Mouse (Mus musculus) CH12.LX (cell line): ENCODE data around the gene Adgrl3. TPM values are rescaled to one million over a fixed set of nuclear protein-coding genes. Genes with fewer than 3 reads are reported as not detected.

ENCODE experiments used
- DNase-seq: peaks from one replicate; pipeline ENCODE4 v3.0.0-alpha.2; 2013; ENCODE audit errors: extremely low read depth
- H3K27ac ChIP-seq: 2 replicates; pipeline ENCODE4 v1.5.1; 2012; ENCODE audit warnings: low read depth, mild to moderate bottlenecking, control low read depth, moderate library complexity; ENCODE audit not compliant: insufficient read depth
- H3K27me3 ChIP-seq: replicated peaks from 2 replicates; pipeline ENCODE3; 2012; ENCODE audit warnings: inconsistent platforms
- H3K36me3 ChIP-seq, 2 experiments: replicated peaks in 1 of 2; 2 replicates each; pipeline versions ENCODE3 to v1.6.1; 2012; ENCODE audit warnings: inconsistent platforms in 1 of 2, low read length in 1 of 2, mild to moderate bottlenecking in 1 of 2, mixed read lengths in 1 of 2, moderate library complexity in 1 of 2; ENCODE audit not compliant: control insufficient read depth in 1 of 2, insufficient read depth in 1 of 2
- H3K4me1 ChIP-seq, 2 experiments: 2 replicates each; pipeline ENCODE4 v1.6.1; 2012; ENCODE audit warnings: inconsistent platforms in 1 of 2, moderate library complexity in 1 of 2; ENCODE audit not compliant: insufficient read depth in 2 of 2, control insufficient read depth in 1 of 2
- H3K4me2 ChIP-seq: 2 replicates; pipeline ENCODE4 v1.6.1; 2012; ENCODE audit warnings: low read depth, mild to moderate bottlenecking, control low read depth; ENCODE audit not compliant: poor library complexity, insufficient read depth, severe bottlenecking
- H3K4me3 ChIP-seq, 3 experiments: fragments of 150-350 bp in 1 of 3; sonication (generic) in 1 of 3; replicated peaks in 1 of 3; 2 replicates each; pipeline versions ENCODE3 to v1.5.1; 2011 to 2012; ENCODE audit warnings: low read depth in 2 of 3, low read length in 2 of 3, mild to moderate bottlenecking in 2 of 3, moderate library complexity in 2 of 3, control low read depth in 1 of 3, improper control_type of control experiment in 1 of 3, inconsistent platforms in 1 of 3, mixed read lengths in 1 of 3; ENCODE audit not compliant: poor library complexity in 1 of 3
- H3K79me2 ChIP-seq: replicated peaks from 2 replicates; pipeline ENCODE4 v1.6.1; 2012; ENCODE audit warnings: mild to moderate bottlenecking, moderate library complexity; ENCODE audit not compliant: control insufficient read depth, poor library complexity, insufficient read depth, severe bottlenecking; ENCODE audit errors: extremely low read depth
- H3K9ac ChIP-seq: 2 replicates; pipeline ENCODE4 v1.6.1; 2012; ENCODE audit warnings: low read depth, mild to moderate bottlenecking, control low read depth, moderate library complexity; ENCODE audit not compliant: insufficient read depth
- H3K9me3 ChIP-seq: replicated peaks from 2 replicates; pipeline ENCODE3; 2012; ENCODE audit warnings: low read length, inconsistent platforms, mixed read lengths
- CHD2 ChIP-seq: IDR thresholded peaks from 2 replicates; pipeline ENCODE4 v1.6.1; 2011; ENCODE audit warnings: low read length, improper control_type of control experiment
- CTCF ChIP-seq, 2 experiments: IDR thresholded peaks in 1 of 2; conservative IDR thresholded peaks in 1 of 2; 2 replicates each; pipeline ENCODE4 v1.5.1; 2011 to 2012; ENCODE audit warnings: low read depth in 2 of 2, low read length in 2 of 2, improper control_type of control experiment in 1 of 2, inconsistent platforms in 1 of 2, mild to moderate bottlenecking in 1 of 2, moderate library complexity in 1 of 2
- E2F4 ChIP-seq: IDR thresholded peaks from 2 replicates; pipeline ENCODE4 v1.6.1; 2011; ENCODE audit warnings: low read depth, low read length, improper control_type of control experiment; ENCODE audit not compliant: insufficient replicate concordance
- ELF1 ChIP-seq: IDR thresholded peaks from 2 replicates; pipeline ENCODE4 v1.6.1; 2014; ENCODE audit warnings: low read depth, mild to moderate bottlenecking, inconsistent platforms, low read length, improper control_type of control experiment
- EP300 ChIP-seq: IDR thresholded peaks from 2 replicates; pipeline ENCODE4 v1.6.1; 2011; ENCODE audit warnings: low read length, improper control_type of control experiment
- IRF4 ChIP-seq: IDR thresholded peaks from 2 replicates; pipeline ENCODE4 v1.6.1; 2014; ENCODE audit warnings: low read depth, mild to moderate bottlenecking, inconsistent platforms, low read length, improper control_type of control experiment
- JUN ChIP-seq: IDR thresholded peaks from 2 replicates; pipeline ENCODE4 v1.6.1; 2011; ENCODE audit warnings: low read depth, mild to moderate bottlenecking, low read length, improper control_type of control experiment, moderate library complexity; ENCODE audit not compliant: insufficient read depth
- JUND ChIP-seq: conservative IDR thresholded peaks from 2 replicates; pipeline ENCODE4 v1.6.1; 2011; ENCODE audit warnings: low read depth, low read length, improper control_type of control experiment
- KAT2A ChIP-seq: IDR thresholded peaks from 2 replicates; pipeline ENCODE4 v1.6.1; 2012; ENCODE audit warnings: low read length, improper control_type of control experiment, inconsistent platforms; ENCODE audit not compliant: insufficient replicate concordance
- MAFK ChIP-seq: IDR thresholded peaks from 2 replicates; pipeline ENCODE4 v1.6.1; 2011; ENCODE audit warnings: low read length, improper control_type of control experiment; ENCODE audit not compliant: insufficient replicate concordance
- MAZ ChIP-seq: IDR thresholded peaks from 2 replicates; pipeline ENCODE4 v1.6.1; 2012; ENCODE audit warnings: low read depth, mild to moderate bottlenecking, inconsistent platforms, low read length, improper control_type of control experiment, moderate library complexity
- MXI1 ChIP-seq: IDR thresholded peaks from 2 replicates; pipeline ENCODE4 v1.6.1; 2011; ENCODE audit warnings: mild to moderate bottlenecking, low read depth, low read length, improper control_type of control experiment
- PAX5 ChIP-seq: IDR thresholded peaks from 2 replicates; pipeline ENCODE4 v1.6.1; 2012; ENCODE audit warnings: low read length, inconsistent platforms, mixed read lengths
- POLR2A ChIP-seq: IDR thresholded peaks from 2 replicates; pipeline ENCODE4 v1.6.1; 2011; ENCODE audit warnings: low read depth, mild to moderate bottlenecking, improper control_type of control experiment, low read length
- RCOR1 ChIP-seq: conservative IDR thresholded peaks from 2 replicates; pipeline ENCODE4 v1.6.1; 2012; ENCODE audit warnings: low read depth, mild to moderate bottlenecking, inconsistent platforms, low read length, improper control_type of control experiment
- SMC3 ChIP-seq: IDR thresholded peaks from 2 replicates; pipeline ENCODE4 v1.6.1; 2011; ENCODE audit warnings: low read depth, low read length, improper control_type of control experiment
- TCF12 ChIP-seq: IDR thresholded peaks from 2 replicates; pipeline ENCODE4 v1.6.1; 2014; ENCODE audit warnings: low read depth, mild to moderate bottlenecking, inconsistent platforms, low read length, improper control_type of control experiment
- ZKSCAN1 ChIP-seq: IDR thresholded peaks from 2 replicates; pipeline ENCODE4 v1.6.1; 2012; ENCODE audit warnings: low read depth, inconsistent platforms, low read length, improper control_type of control experiment, borderline replicate concordance
- dilution Hi-C: fragments of 300-500 bp; cut with MboI; formaldehyde crosslinking; loops from 2 replicates; pipeline ENCODE4 v1.14.3; 2020; ENCODE audit warnings: low sequenced_read_pairs; ENCODE audit not compliant: extremely low pct_unique_long_range_greater_than_20kb, extremely low pct_ligation_motif_present
- in situ Hi-C: fragments of 300-500 bp; cut with MboI; formaldehyde crosslinking; loops from 3 replicates; pipeline ENCODE4 v1.14.3; 2019; ENCODE audit warnings: low sequenced_read_pairs, low pct_ligation_motif_present, low pct_unique_long_range_greater_than_20kb, mixed read lengths
- polyA plus RNA-seq: library from polyadenylated mRNA; unstranded; fragments of >175 nt; gene quantifications from 2 replicates; pipeline ENCODE4 v1.2.1, GENCODE M21; 2012; ENCODE audit warnings: low read depth; ENCODE audit not compliant: insufficient read length
- total RNA-seq, 2 experiments: library from RNA; depleted of rRNA; stranded (reverse); fragments of 300-350 nt in 1 of 2; fragments of >200 nt in 1 of 2; gene quantifications; 2 replicates each; pipeline ENCODE4 v1.2.3; 2012 to 2014

Adgrl3 gene
- total and polyA plus RNA-seq, 3 experiments: 0.13 TPM; not detected in 2

DNA sequence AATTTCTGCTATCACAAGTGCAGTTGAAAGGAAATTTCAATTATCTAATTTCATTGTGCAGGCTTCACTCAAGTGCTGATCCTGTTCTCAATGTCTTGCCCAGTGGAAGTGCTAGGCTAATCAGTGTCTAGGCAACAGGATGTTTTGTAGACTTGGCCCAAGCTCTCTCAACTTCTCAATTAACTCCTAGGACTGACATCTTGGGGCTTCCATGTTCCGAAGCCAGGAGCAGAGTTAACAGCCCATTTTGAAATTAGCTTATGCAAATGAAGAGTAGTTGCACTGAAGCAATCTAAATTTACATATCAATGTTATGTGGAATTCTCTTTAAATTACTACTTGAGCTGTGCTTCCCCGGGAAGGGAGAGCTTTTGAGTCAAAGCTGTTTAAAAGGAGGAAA, 339.6 kb downstream of the Adgrl3 start:
- no peak for DNase-seq
- Histone ChIP-seq H3K4me1 (no peaks in the 10 kb centered on the region), H3K9ac (no peak overlapping the region), H3K9me3 (no peaks in the 10 kb centered on the region), H3K4me3 (no peak overlapping the region), H3K36me3 (no peaks in the 10 kb centered on the region), H3K27me3 (no peaks in the 10 kb centered on the region), H3K4me2 (no peak overlapping the region), H3K27ac (no peak overlapping the region), H3K79me2 (no peaks in the 10 kb centered on the region)
- dilution Hi-C loops (no loop called here), in situ Hi-C loops (no loop called here)
- no peak for TF ChIP-seq CTCF (conservative IDR thresholded peaks at IDR 0.05 in 1 of 2, IDR thresholded peaks at IDR 0.05 in 1 of 2; ENCODE audit: low read depth in 2 of 2, low read length in 2 of 2)
- TF ChIP-seq JUND: no peak

DNA sequence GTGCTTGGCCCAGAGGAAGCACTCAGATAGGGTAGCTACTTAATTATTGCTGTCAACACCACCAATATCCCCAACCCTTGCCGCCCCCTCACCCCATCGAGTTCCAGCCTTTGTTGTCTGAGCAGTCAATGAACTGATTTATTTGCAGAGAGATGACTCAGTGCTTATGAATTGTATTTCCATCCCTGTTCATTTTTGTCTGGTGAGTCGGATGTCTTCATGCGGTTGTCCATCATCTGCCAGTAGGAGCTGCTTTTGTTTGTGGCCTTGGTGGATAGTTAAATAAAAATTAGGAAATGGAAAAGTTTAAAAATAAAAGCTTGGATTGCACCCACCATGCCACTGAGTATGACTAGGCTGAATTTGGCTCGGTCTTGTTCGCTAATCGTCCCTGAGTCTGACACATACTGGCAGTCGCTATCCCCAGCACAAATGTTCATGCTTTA, 344.3 kb downstream of the Adgrl3 start:
- Histone ChIP-seq H3K27me3 (no peaks in the 10 kb centered on the region), H3K9ac (no peak overlapping the region), H3K4me1 (no peaks in the 10 kb centered on the region), H3K4me3 (no peak overlapping the region), H3K4me2 (no peak overlapping the region), H3K9me3 (no peaks in the 10 kb centered on the region), H3K36me3 (no peaks in the 10 kb centered on the region), H3K27ac (no peak overlapping the region), H3K79me2 (no peaks in the 10 kb centered on the region)
- dilution Hi-C loops: no loop called here
- TF ChIP-seq JUN: no peak
- TF ChIP-seq PAX5: no peak
- no peak for TF ChIP-seq EP300
- no peak for TF ChIP-seq POLR2A
- TF ChIP-seq MXI1: no peak
- no peak for TF ChIP-seq CTCF (conservative IDR thresholded peaks at IDR 0.05 in 1 of 2, IDR thresholded peaks at IDR 0.05 in 1 of 2; ENCODE audit: low read depth in 2 of 2, low read length in 2 of 2)
- TF ChIP-seq KAT2A: no peak
- no peak for TF ChIP-seq CHD2
- in situ Hi-C loops: no loop called here
- no peak for DNase-seq

DNA sequence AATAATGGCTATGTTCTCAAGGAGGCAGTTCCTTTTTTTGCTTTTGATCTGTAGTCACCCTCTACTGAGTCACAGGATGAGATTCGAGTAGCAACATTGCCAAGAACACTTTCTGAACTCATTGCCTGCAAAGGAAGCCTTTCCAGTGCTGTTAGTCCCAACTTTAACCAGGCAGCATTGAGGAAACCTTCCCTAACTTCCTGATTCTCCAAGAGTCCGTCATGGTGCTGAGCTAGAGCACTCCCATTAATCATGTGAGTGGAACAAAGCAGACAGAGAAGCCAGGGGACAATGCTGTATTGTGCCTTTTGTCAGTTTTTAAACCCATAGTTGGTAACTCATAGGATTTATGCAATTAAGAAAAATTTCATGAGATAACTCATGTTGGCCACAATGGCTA, 345.3 kb downstream of the Adgrl3 start:
- H3K27me3 ChIP-seq: no peaks in the 10 kb centered on the region
- DNase-seq: no peak
- no peaks in the 10 kb centered on the region for H3K9me3 ChIP-seq
- no peak for TF ChIP-seq MXI1
- no peak for TF ChIP-seq JUND
- no peak for TF ChIP-seq ELF1
- no peak for TF ChIP-seq ZKSCAN1
- no peak for TF ChIP-seq SMC3
- no peak for TF ChIP-seq MAZ
- TF ChIP-seq RCOR1: no peak
- TF ChIP-seq E2F4: no peak
- TF ChIP-seq CTCF (conservative IDR thresholded peaks at IDR 0.05 in 1 of 2, IDR thresholded peaks at IDR 0.05 in 1 of 2; ENCODE audit: low read depth in 2 of 2, low read length in 2 of 2): no peak
- TF ChIP-seq PAX5: no peak
- TF ChIP-seq MAFK: no peak
- TF ChIP-seq TCF12: no peak
- no peak for TF ChIP-seq IRF4
- in situ Hi-C loops (no loop called here), dilution Hi-C loops (no loop called here)
- no peak overlapping the region for H3K27ac ChIP-seq
- no peaks in the 10 kb centered on the region for H3K4me1 ChIP-seq
- no peak overlapping the region for H3K4me2 ChIP-seq
- no peaks in the 10 kb centered on the region for H3K36me3 ChIP-seq
- H3K79me2 ChIP-seq: no peaks in the 10 kb centered on the region
- no peak overlapping the region for H3K9ac ChIP-seq
- H3K4me3 ChIP-seq: no peak overlapping the region
